Mouse (Mus musculus) thymus, postnatal 0 days (tissue): ENCODE measurements around the gene Eef2kmt. TPM values are rescaled to one million over a fixed set of nuclear protein-coding genes. Genes with fewer than 3 reads are reported as not detected.
A peak's percentile ranks its signal among the peaks of the same experiment; 100 is the strongest.
"Not testable (repeated sequence)": the region's sequence is repeated elsewhere in the genome, so short reads cannot be mapped to it uniquely, and the experiment has no call there.

Experiments used
- DNase-seq: peaks from one replicate; pipeline ENCODE4 v3.0.0-alpha.2; 2015; ENCODE audit warnings: low spot score
- microRNA-seq: library from miRNA; unstranded; fragments of <30 nt; microRNA quantifications from one replicate; pipeline ENCODE4, GENCODE M21; 2016; ENCODE audit warnings: borderline number of aligned reads
- polyA plus RNA-seq: library from polyadenylated mRNA; unstranded; fragments of >200 nt; fragmentation: Nextera tagmentation; extraction: Ambion mirVana; gene quantifications from 2 replicates; pipeline ENCODE4 v1.2.1, GENCODE M21; 2015

Gene Eef2kmt
- polyA plus RNA-seq, 1 experiment from 2014 or later, result 15.5 TPM

- not testable (repeated sequence) for DNase-seq
Measured at GRCm38 (mm10) chr16:5226534-5226933, 29.2 kb downstream of the Eef2kmt start.

- no peak for DNase-seq
Measured at GRCm38 (mm10) chr16:5222140-5222539, 33.6 kb downstream of the Eef2kmt start, which contains the start of gene AU021092. Gene AU021092 (minus strand): TSS chr16:5222299.

GRCm38 (mm10) chr16:5221403-5221802, 34.4 kb downstream of the Eef2kmt start:
- no peak for DNase-seq

- no peak for DNase-seq
Measured at GRCm38 (mm10) chr16:5217341-5218133, 38.2 kb downstream of the Eef2kmt start.

- no peak for DNase-seq
Measured at GRCm38 (mm10) chr16:5216686-5217085, 39.1 kb downstream of the Eef2kmt start.

- DNase-seq, result no peak
Measured at GRCm38 (mm10) chr16:5214126-5214525, 41.7 kb downstream of the Eef2kmt start.

GRCm38 (mm10) chr16:5212150-5212549, 43.6 kb downstream of the Eef2kmt start:
- DNase-seq, result no peak

GRCm38 (mm10) chr16:5210365-5210764, 45.4 kb downstream of the Eef2kmt start:
- no peak for DNase-seq

GRCm38 (mm10) chr16:5206051-5206450, 49.7 kb downstream of the Eef2kmt start:
- no peak for DNase-seq

GRCm38 (mm10) chr16:5205431-5205970, 50.3 kb downstream of the Eef2kmt start:
- no peak for DNase-seq

GRCm38 (mm10) chr16:5203668-5204433, 51.9 kb downstream of the Eef2kmt start, which contains the start of gene Nagpa:
Gene Nagpa (minus strand): TSS chr16:5204012.
- DNase-seq, result peak; percentile 83

- peak; percentile 31 for DNase-seq
Measured at GRCm38 (mm10) chr16:5203200-5203599, 52.6 kb downstream of the Eef2kmt start.

- peak; percentile 28 for DNase-seq
Measured at GRCm38 (mm10) chr16:5202681-5203080, 53.1 kb downstream of the Eef2kmt start.

GRCm38 (mm10) chr16:5195080-5195479, 60.7 kb downstream of the Eef2kmt start:
- peak; percentile 53 for DNase-seq

Small RNA genes within 50 kb of the gene (microRNA-seq; reads per million reads assigned to microRNA genes)
- gene Gm23689 (not detected), gene Gm26095 (not detected), gene Mir6364 (not detected)

Other genes starting within 250 kb of the Eef2kmt start
- 6.4 and 11.7 TPM in 2 replicates for gene Smim22, start 248.7 kb downstream of the Eef2kmt start, polyA plus RNA-seq
- gene Rogdi, start 242.4 kb downstream of the Eef2kmt start, polyA plus RNA-seq, result 35.1 TPM in 2 replicates
- 109 and 110 TPM in 2 replicates for gene Glyr1, start 206.1 kb downstream of the Eef2kmt start, polyA plus RNA-seq
- gene Ubn1, start 205.9 kb downstream of the Eef2kmt start, polyA plus RNA-seq, result 25.5 and 33.0 TPM in 2 replicates
- gene Ppl, start 123.6 kb downstream of the Eef2kmt start, polyA plus RNA-seq, result 0.49 and 1.0 TPM in 2 replicates
- 0.41 and 0.42 TPM in 2 replicates for gene Sec14l5, start 108.9 kb downstream of the Eef2kmt start, polyA plus RNA-seq
- gene Nagpa, start 52.0 kb downstream of the Eef2kmt start, polyA plus RNA-seq, result 16.3 and 18.0 TPM in 2 replicates
- gene AU021092, start 33.7 kb downstream of the Eef2kmt start, polyA plus RNA-seq, result 1.0 and 1.1 TPM in 2 replicates
- 31.6 TPM in 2 replicates for gene Alg1, start 22.4 kb downstream of the Eef2kmt start, polyA plus RNA-seq